Mouse (Mus musculus): ENCODE data around the gene Pfkp. TPM values are rescaled to one million over a fixed set of nuclear protein-coding genes. Genes with fewer than 3 reads are reported as not detected.

The Pfkp gene
- polyA plus RNA-seq, 1 experiment from 2014 or later, result 15.2 TPM

GRCm38 (mm10) chr13:6627352-6627751 lies 21.2 kb downstream of the Pfkp start:
- H3K4me2 ChIP-seq (replicated peaks), result no peak overlapping the region
- ATAC-seq (ENCODE audit: insufficient number of reproducible peaks, insufficient read depth, low FRiP score, low TSS enrichment), result no peak
- WGBS, result 91% methylated on average over 3 of the region's 3 CpGs

GRCm38 (mm10) chr13:6626508-6627114 lies 22.0 kb downstream of the Pfkp start:
- Histone ChIP-seq H3K27me3 (no peaks in the 10 kb centered on the region), H3K4me2 (replicated peaks) (no peak overlapping the region), H3K4me1 (peaks cover 5% of the 10 kb centered on the region; the same call in 1 of the 2 replicates), H3K27ac (no peak overlapping the region), H3K9me3 (no peaks in the 10 kb centered on the region), H3K36me3 (no peaks in the 10 kb centered on the region), H3K4me3 (no peak overlapping the region), H3K9ac (no peak overlapping the region)
- no peak for ATAC-seq (ENCODE audit: insufficient number of reproducible peaks, insufficient read depth, low FRiP score, low TSS enrichment)
- WGBS, result 76% methylated on average over 4 of the region's 4 CpGs

More at GRCm38 (mm10) chr13:6627352-6627751, 21.2 kb downstream of the Pfkp start:
- no peak overlapping the region for H3K27ac ChIP-seq
- no peaks in the 10 kb centered on the region for H3K27me3 ChIP-seq
- no peaks in the 10 kb centered on the region for H3K36me3 ChIP-seq
- H3K4me3 ChIP-seq, result no peak overlapping the region
- H3K9me3 ChIP-seq, result no peaks in the 10 kb centered on the region
- no peak overlapping the region for H3K9ac ChIP-seq
- H3K4me1 ChIP-seq, result peaks cover 13% of the 10 kb centered on the region

GRCm38 (mm10) chr13:6625942-6626341 lies 22.6 kb downstream of the Pfkp start:
- no peak overlapping the region for H3K4me3 ChIP-seq
- H3K9ac ChIP-seq, result no peak overlapping the region
- no peaks in the 10 kb centered on the region for H3K36me3 ChIP-seq
- H3K27ac ChIP-seq, result no peak overlapping the region
- WGBS, result 73% methylated on average over 3 of the region's 3 CpGs
- no peaks in the 10 kb centered on the region for H3K27me3 ChIP-seq
- no peaks in the 10 kb centered on the region for H3K9me3 ChIP-seq
- H3K4me2 ChIP-seq (replicated peaks), result no peak overlapping the region
- peaks cover 4% of the 10 kb centered on the region; the same call in 1 of the 2 replicates for H3K4me1 ChIP-seq
- ATAC-seq (ENCODE audit: insufficient number of reproducible peaks, insufficient read depth, low FRiP score, low TSS enrichment), result no peak

- no peak for ATAC-seq (ENCODE audit: insufficient number of reproducible peaks, insufficient read depth, low FRiP score, low TSS enrichment)
- no peak overlapping the region for H3K27ac ChIP-seq
- no peak overlapping the region for H3K4me2 ChIP-seq (replicated peaks)
- no peaks in the 10 kb centered on the region; the same call in 1 of the 2 replicates for H3K4me1 ChIP-seq
- H3K9me3 ChIP-seq, result no peaks in the 10 kb centered on the region
- no peaks in the 10 kb centered on the region for H3K36me3 ChIP-seq
- no peak overlapping the region for H3K4me3 ChIP-seq
- WGBS, result 76% methylated on average over 2 of the region's 2 CpGs
- no peak overlapping the region for H3K9ac ChIP-seq
- no peaks in the 10 kb centered on the region for H3K27me3 ChIP-seq
Observed at GRCm38 (mm10) chr13:6624604-6625003, 24.0 kb downstream of the Pfkp start.

- 75% methylated on average over 4 of the region's 4 CpGs for WGBS
- H3K36me3 ChIP-seq, result no peaks in the 10 kb centered on the region
- no peak overlapping the region for H3K4me3 ChIP-seq
- H3K9me3 ChIP-seq, result no peaks in the 10 kb centered on the region
- H3K27me3 ChIP-seq, result no peaks in the 10 kb centered on the region
- H3K9ac ChIP-seq, result no peak overlapping the region
- H3K4me1 ChIP-seq, result no peaks in the 10 kb centered on the region; the same call in 1 of the 2 replicates
- no peak for ATAC-seq (ENCODE audit: insufficient number of reproducible peaks, insufficient read depth, low FRiP score, low TSS enrichment)
- H3K4me2 ChIP-seq (replicated peaks), result no peak overlapping the region
- no peak overlapping the region for H3K27ac ChIP-seq
Observed at GRCm38 (mm10) chr13:6624121-6624520, 24.5 kb downstream of the Pfkp start.

GRCm38 (mm10) chr13:6621831-6622230 lies 26.7 kb downstream of the Pfkp start:
- H3K9ac ChIP-seq, result no peak overlapping the region
- H3K4me1 ChIP-seq, result no peaks in the 10 kb centered on the region
- no peaks in the 10 kb centered on the region for H3K9me3 ChIP-seq
- no peak overlapping the region for H3K4me2 ChIP-seq (replicated peaks)
- no peaks in the 10 kb centered on the region for H3K27me3 ChIP-seq
- no peaks in the 10 kb centered on the region for H3K36me3 ChIP-seq
- ATAC-seq (ENCODE audit: insufficient number of reproducible peaks, insufficient read depth, low FRiP score, low TSS enrichment), result no peak
- no peak overlapping the region for H3K4me3 ChIP-seq
- H3K27ac ChIP-seq, result no peak overlapping the region
- 92% methylated on average over 20 of the region's 20 CpGs for WGBS

GRCm38 (mm10) chr13:6620250-6620649 lies 28.3 kb downstream of the Pfkp start:
- Histone ChIP-seq H3K27me3 (no peaks in the 10 kb centered on the region), H3K27ac (no peak overlapping the region), H3K9me3 (no peaks in the 10 kb centered on the region), H3K9ac (no peak overlapping the region), H3K36me3 (no peaks in the 10 kb centered on the region), H3K4me3 (no peak overlapping the region), H3K4me2 (replicated peaks) (no peak overlapping the region), H3K4me1 (no peaks in the 10 kb centered on the region)
- 84% methylated on average over 3 of the region's 3 CpGs for WGBS
- no peak for ATAC-seq (ENCODE audit: insufficient number of reproducible peaks, insufficient read depth, low FRiP score, low TSS enrichment)

- ATAC-seq (ENCODE audit: insufficient number of reproducible peaks, insufficient read depth, low FRiP score, low TSS enrichment), result no peak
- no peaks in the 10 kb centered on the region for H3K36me3 ChIP-seq
- no peak overlapping the region for H3K9ac ChIP-seq
- H3K4me2 ChIP-seq (replicated peaks), result no peak overlapping the region
- 96% methylated on average over 3 of the region's 3 CpGs for WGBS
- H3K9me3 ChIP-seq, result no peaks in the 10 kb centered on the region
- no peak overlapping the region for H3K27ac ChIP-seq
- no peak overlapping the region for H3K4me3 ChIP-seq
- H3K4me1 ChIP-seq, result no peaks in the 10 kb centered on the region
- no peaks in the 10 kb centered on the region for H3K27me3 ChIP-seq
Observed at GRCm38 (mm10) chr13:6618711-6619110, 29.9 kb downstream of the Pfkp start.

- H3K4me1 ChIP-seq, result no peaks in the 10 kb centered on the region
- no peak overlapping the region for H3K27ac ChIP-seq
- WGBS, result 92% methylated on average over 5 of the region's 5 CpGs
- no peak for ATAC-seq (ENCODE audit: insufficient number of reproducible peaks, insufficient read depth, low FRiP score, low TSS enrichment)
- no peaks in the 10 kb centered on the region for H3K9me3 ChIP-seq
- no peak overlapping the region for H3K9ac ChIP-seq
- H3K27me3 ChIP-seq, result no peaks in the 10 kb centered on the region
- no peak overlapping the region for H3K4me3 ChIP-seq
- H3K36me3 ChIP-seq, result no peaks in the 10 kb centered on the region
- no peak overlapping the region for H3K4me2 ChIP-seq (replicated peaks)
Observed at GRCm38 (mm10) chr13:6613690-6614445, 34.7 kb downstream of the Pfkp start.

GRCm38 (mm10) chr13:6602786-6603409 lies 45.7 kb downstream of the Pfkp start:
- no peak overlapping the region for H3K9ac ChIP-seq
- H3K27me3 ChIP-seq, result no peaks in the 10 kb centered on the region
- H3K4me3 ChIP-seq, result no peak overlapping the region
- WGBS, result 78% methylated on average over 10 of the region's 10 CpGs
- ATAC-seq (ENCODE audit: insufficient number of reproducible peaks, insufficient read depth, low FRiP score, low TSS enrichment), result no peak
- H3K4me2 ChIP-seq (replicated peaks), result no peak overlapping the region
- H3K36me3 ChIP-seq, result no peaks in the 10 kb centered on the region
- H3K4me1 ChIP-seq, result no peaks in the 10 kb centered on the region
- no peak overlapping the region for H3K27ac ChIP-seq
- no peaks in the 10 kb centered on the region for H3K9me3 ChIP-seq

- 88% methylated on average over 2 of the region's 2 CpGs for WGBS
- Histone ChIP-seq H3K4me1 (no peaks in the 10 kb centered on the region), H3K36me3 (no peaks in the 10 kb centered on the region), H3K4me3 (no peak overlapping the region), H3K9ac (no peak overlapping the region), H3K27ac (no peak overlapping the region), H3K27me3 (no peaks in the 10 kb centered on the region), H3K4me2 (replicated peaks) (no peak overlapping the region), H3K9me3 (no peaks in the 10 kb centered on the region)
- no peak for ATAC-seq (ENCODE audit: insufficient number of reproducible peaks, insufficient read depth, low FRiP score, low TSS enrichment)
Observed at GRCm38 (mm10) chr13:6601676-6602075, 46.9 kb downstream of the Pfkp start.

GRCm38 (mm10) chr13:6600626-6601025 lies 48.0 kb downstream of the Pfkp start:
- no peaks in the 10 kb centered on the region for H3K9me3 ChIP-seq
- H3K4me2 ChIP-seq (replicated peaks), result no peak overlapping the region
- H3K4me1 ChIP-seq, result no peaks in the 10 kb centered on the region
- H3K27ac ChIP-seq, result no peak overlapping the region
- no peak overlapping the region for H3K4me3 ChIP-seq
- H3K9ac ChIP-seq, result no peak overlapping the region
- no peak for ATAC-seq (ENCODE audit: insufficient number of reproducible peaks, insufficient read depth, low FRiP score, low TSS enrichment)
- 81% methylated on average over 8 of the region's 8 CpGs for WGBS
- no peaks in the 10 kb centered on the region for H3K36me3 ChIP-seq
- H3K27me3 ChIP-seq, result no peaks in the 10 kb centered on the region

Data from embryonic facial prominence, embryonic 12.5 days (tissue).